Mouse (Mus musculus): ENCODE results near the gene Alg12. TPM values are rescaled to one million over a fixed set of nuclear protein-coding genes. Genes with fewer than 3 reads are reported as not detected.
"Not testable (repeated sequence)": the region's sequence is repeated elsewhere in the genome, so short reads cannot be mapped to it uniquely, and the experiment has no call there.

Alg12 gene
- polyA plus RNA-seq, 1 experiment from 2014 or later = 7.5 TPM

- Histone ChIP-seq H3K4me3 (replicated peaks) (no peak overlapping the region), H3K27me3 (no peaks in the 10 kb centered on the region), H3K9me3 (no peaks in the 10 kb centered on the region), H3K4me1 (replicated peaks) (no peaks in the 10 kb centered on the region), H3K4me2 (replicated peaks) (no peak overlapping the region), H3K36me3 (peaks cover 45% of the 10 kb centered on the region), H3K27ac (no peak overlapping the region), H3K9ac (replicated peaks) (0 out of 2 replicates have a peak overlapping the region, but pooled peaks have one; percentile 20)
- peak; percentile 28 for ATAC-seq
- 25% methylated on average over 9 of the region's 9 CpGs for WGBS
These were observed 9.1 kb upstream of the Alg12 start for GRCm38 (mm10) chr15:88827991-88828799.

DNA sequence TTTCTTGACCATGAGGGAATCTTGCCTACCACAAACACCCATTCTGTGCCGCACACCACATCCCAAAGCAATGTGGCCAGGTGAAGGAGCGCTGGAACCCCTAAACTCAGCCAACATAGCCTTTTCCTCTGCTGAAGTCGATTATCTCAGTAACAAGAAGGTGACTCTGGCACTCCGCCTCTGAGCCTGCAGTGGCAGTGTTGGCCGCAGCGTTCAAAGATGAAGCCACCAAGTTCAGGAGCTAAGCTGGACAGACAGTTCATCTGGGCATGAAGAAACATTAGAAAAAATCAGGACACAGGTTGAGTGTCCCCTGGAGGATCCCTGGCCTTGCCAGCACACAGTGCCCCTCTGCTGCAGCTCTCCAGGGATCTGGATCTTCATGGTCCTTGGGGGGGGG lies 8.3 kb upstream of the Alg12 start:
- ATAC-seq = no peak
- no peaks in the 10 kb centered on the region for H3K27me3 ChIP-seq
- H3K4me1 ChIP-seq (replicated peaks) = no peaks in the 10 kb centered on the region
- no peak overlapping the region for H3K4me3 ChIP-seq (replicated peaks)
- H3K9ac ChIP-seq (replicated peaks) = no peak overlapping the region
- H3K27ac ChIP-seq = no peak overlapping the region
- WGBS = 89% methylated on average over 6 of the region's 6 CpGs
- peaks cover 52% of the 10 kb centered on the region for H3K36me3 ChIP-seq
- H3K4me2 ChIP-seq (replicated peaks) = no peak overlapping the region
- no peaks in the 10 kb centered on the region for H3K9me3 ChIP-seq

DNA sequence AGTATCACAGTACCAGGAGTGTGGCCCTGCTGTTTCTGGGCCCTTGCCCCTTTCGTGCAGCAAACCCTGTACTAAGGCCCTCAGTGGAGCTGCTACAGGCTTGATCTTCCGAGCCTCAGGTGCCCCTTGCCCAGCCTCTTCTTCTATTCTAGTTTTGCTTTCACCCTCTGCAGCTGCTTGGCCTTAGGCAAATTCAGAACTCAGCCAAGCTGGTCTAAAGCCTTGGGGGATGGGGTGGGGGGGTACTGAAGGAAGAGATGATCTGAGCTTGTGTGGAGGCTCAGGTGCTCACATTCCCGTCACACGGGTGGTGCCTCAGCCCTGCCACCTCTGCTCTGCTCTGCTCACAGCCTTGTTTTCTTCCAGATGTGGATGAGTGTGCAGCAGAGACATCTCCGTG lies 4.3 kb upstream of the Alg12 start:
- Histone ChIP-seq H3K36me3 (peaks cover 62% of the 10 kb centered on the region), H3K27ac (no peak overlapping the region), H3K4me3 (replicated peaks) (no peak overlapping the region), H3K4me2 (replicated peaks) (no peak overlapping the region), H3K4me1 (replicated peaks) (peaks cover 24% of the 10 kb centered on the region), H3K9me3 (no peaks in the 10 kb centered on the region), H3K27me3 (no peaks in the 10 kb centered on the region), H3K9ac (replicated peaks) (no peak overlapping the region)
- ATAC-seq = no peak
- WGBS = 97% methylated on average over 5 of the region's 5 CpGs

DNA sequence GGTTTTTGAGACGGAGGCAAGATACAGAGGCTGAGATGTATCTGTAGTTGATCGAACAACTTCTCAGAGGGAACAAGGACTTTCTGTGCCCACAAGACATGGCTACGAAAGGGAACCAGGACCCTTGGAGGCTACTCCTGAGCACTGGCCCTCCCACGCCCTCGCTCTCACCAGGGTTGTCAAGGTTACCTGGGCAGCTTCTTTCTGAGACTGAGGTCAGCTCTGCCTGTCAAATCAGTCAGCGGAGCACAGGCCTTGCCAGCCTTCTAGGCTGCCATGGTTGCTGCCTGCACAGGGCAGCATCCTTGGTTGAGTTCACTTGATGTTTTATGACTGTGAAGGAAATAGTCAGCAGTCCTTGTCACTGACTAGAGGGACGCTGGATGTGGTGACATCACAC lies 3.4 kb upstream of the Alg12 start:
- WGBS = 93% methylated on average over 7 of the region's 7 CpGs
- ATAC-seq = no peak
- peaks cover 59% of the 10 kb centered on the region for H3K36me3 ChIP-seq

DNA sequence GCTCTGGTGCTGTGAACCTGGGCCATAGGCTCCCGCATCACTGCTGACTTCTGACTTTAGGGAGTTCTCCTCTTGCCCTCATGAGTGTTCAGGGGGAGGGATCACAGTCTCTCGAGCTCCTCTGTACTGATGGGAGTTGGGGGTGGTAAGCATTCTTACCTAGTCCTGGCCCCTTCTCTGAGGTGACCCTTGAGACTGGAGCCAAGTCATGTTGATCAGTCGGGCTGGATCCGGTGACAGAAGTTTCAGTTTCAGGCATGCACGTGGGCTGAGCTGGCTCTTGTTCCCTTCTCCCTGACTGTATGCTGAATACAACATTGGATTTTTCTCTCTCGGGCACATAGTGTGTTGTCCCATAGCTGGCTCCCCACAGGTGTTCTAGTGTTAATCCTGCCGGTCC lies 2.3 kb upstream of the Alg12 start:
- H3K36me3 ChIP-seq = peaks cover 49% of the 10 kb centered on the region
- WGBS = 86% methylated on average over 7 of the region's 7 CpGs
- H3K4me1 ChIP-seq (replicated peaks) = peaks cover 27% of the 10 kb centered on the region
- H3K9ac ChIP-seq (replicated peaks) = peak overlapping the region; percentile 83; the same call in 1 of the 2 replicates
- 0 out of 2 replicates have a peak overlapping the region, but pooled peaks have one; percentile 90 for H3K4me2 ChIP-seq (replicated peaks)
- no peak overlapping the region for H3K4me3 ChIP-seq (replicated peaks)
- no peaks in the 10 kb centered on the region for H3K9me3 ChIP-seq
- H3K27me3 ChIP-seq = no peaks in the 10 kb centered on the region
- ATAC-seq = no peak
- H3K27ac ChIP-seq = no peak overlapping the region

More for the DNA sequence above, 3.4 kb upstream of the Alg12 start:
- no peak overlapping the region for H3K4me2 ChIP-seq (replicated peaks)
- peaks cover 27% of the 10 kb centered on the region for H3K4me1 ChIP-seq (replicated peaks)
- no peaks in the 10 kb centered on the region for H3K27me3 ChIP-seq
- H3K9ac ChIP-seq (replicated peaks) = no peak overlapping the region
- no peaks in the 10 kb centered on the region for H3K9me3 ChIP-seq
- H3K27ac ChIP-seq = no peak overlapping the region
- H3K4me3 ChIP-seq (replicated peaks) = no peak overlapping the region

DNA sequence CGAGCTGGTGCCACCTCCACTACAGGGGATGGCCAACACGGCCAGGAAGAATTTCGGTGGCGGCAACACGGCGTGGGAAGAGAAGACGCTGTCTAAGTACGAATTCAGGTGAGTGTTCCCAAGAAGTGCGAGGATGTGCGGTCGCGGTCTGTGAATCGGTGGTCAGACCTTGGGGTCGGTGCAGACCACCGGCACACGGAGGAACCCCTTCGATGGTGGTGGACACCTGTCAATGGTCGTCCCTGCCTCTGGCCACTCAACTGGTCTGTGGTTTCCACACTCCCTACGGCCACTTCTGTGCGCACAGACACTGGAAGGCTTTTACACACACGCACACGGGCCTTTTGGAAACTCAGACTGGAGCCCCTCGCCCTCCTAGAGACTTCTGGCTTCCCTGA lies 787 bp upstream of the Alg12 start:
- peak overlapping the region; percentile 88 for H3K4me3 ChIP-seq (replicated peaks)
- H3K9ac ChIP-seq (replicated peaks) = peak overlapping the region; percentile 83
- peak overlapping the region; percentile 45 for H3K27ac ChIP-seq
- H3K9me3 ChIP-seq = no peaks in the 10 kb centered on the region
- 1% methylated on average over 23 of the region's 23 CpGs for WGBS
- 0 out of 2 replicates have a peak, but pooled peaks have one; percentile 0 for ATAC-seq
- peaks cover 49% of the 10 kb centered on the region for H3K36me3 ChIP-seq
- H3K4me2 ChIP-seq (replicated peaks) = peak overlapping the region; percentile 90
- no peaks in the 10 kb centered on the region for H3K27me3 ChIP-seq
- peaks cover 27% of the 10 kb centered on the region for H3K4me1 ChIP-seq (replicated peaks)

- H3K27ac ChIP-seq = no peak overlapping the region
- no peak for ATAC-seq
- no peaks in the 10 kb centered on the region for H3K9me3 ChIP-seq
- no peak overlapping the region for H3K9ac ChIP-seq (replicated peaks)
- WGBS = 89% methylated on average over 6 of the region's 6 CpGs
- peaks cover 50% of the 10 kb centered on the region for H3K36me3 ChIP-seq
- no peak overlapping the region for H3K4me2 ChIP-seq (replicated peaks)
- H3K4me1 ChIP-seq (replicated peaks) = peaks cover 11% of the 10 kb centered on the region
- H3K4me3 ChIP-seq (replicated peaks) = no peak overlapping the region
- no peaks in the 10 kb centered on the region for H3K27me3 ChIP-seq
These were observed 3.9 kb downstream of the Alg12 start for GRCm38 (mm10) chr15:88815196-88815700.

DNA sequence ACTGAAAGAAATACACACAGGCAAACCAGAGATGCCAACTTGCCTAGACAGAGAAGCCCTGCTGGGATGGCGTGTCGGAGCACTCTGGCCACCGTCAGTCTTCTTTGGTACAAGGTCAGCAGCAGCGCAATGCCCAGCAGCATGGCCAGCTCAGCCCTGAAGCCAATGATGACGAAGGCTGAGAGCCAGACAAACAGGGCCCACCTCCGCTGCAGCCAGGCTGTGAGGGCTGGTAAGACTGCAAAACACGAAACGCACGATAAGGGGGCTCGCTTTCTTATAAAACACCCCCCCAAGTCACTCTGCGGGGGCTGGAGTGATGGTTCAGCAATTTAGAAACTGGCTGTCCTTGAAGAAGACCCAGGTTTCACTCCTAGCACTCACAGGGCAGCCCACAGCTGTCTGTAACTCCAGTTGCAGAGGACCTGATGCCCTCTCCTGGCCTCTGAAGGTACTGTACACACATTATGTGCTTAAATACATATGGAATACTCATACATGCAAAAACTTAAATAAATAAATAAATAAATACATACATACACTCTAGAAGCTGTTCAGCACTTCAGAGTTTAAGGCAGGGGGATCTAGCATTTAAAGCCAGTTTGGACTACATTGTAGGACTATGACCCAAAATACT lies 4.6 kb downstream of the Alg12 start:
- WGBS = 98% methylated on average over 11 of the region's 11 CpGs
- no peak overlapping the region for H3K27ac ChIP-seq
- no peaks in the 10 kb centered on the region for H3K27me3 ChIP-seq
- peaks cover 55% of the 10 kb centered on the region for H3K36me3 ChIP-seq
- no peak overlapping the region for H3K9ac ChIP-seq (replicated peaks)
- H3K9me3 ChIP-seq = no peaks in the 10 kb centered on the region
- H3K4me1 ChIP-seq (replicated peaks) = peaks cover 7% of the 10 kb centered on the region
- no peak overlapping the region for H3K4me3 ChIP-seq (replicated peaks)
- ATAC-seq = no peak
- H3K4me2 ChIP-seq (replicated peaks) = no peak overlapping the region

DNA sequence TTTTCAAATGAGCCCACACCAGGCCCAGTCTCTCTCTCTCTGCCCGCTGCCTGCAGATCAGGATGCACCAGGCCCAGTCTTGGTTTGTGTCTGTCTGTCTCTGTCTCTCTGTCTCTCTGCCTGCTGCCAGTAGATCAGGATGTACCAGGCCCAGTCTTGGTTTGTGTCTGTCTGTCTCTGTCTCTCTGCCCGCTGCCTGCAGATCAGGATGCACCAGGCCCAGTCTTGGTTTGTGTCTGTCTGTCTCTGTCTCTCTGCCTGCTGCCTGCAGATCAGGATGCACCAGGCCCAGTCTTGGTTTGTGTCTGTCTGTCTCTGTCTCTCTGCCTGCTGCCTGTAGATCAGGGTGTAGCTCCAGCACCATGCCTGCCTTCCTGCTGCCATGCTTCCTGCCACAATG lies 5.2 kb downstream of the Alg12 start:
- H3K36me3 ChIP-seq = peaks cover 60% of the 10 kb centered on the region
- not testable (repeated sequence) for H3K9me3 ChIP-seq

DNA sequence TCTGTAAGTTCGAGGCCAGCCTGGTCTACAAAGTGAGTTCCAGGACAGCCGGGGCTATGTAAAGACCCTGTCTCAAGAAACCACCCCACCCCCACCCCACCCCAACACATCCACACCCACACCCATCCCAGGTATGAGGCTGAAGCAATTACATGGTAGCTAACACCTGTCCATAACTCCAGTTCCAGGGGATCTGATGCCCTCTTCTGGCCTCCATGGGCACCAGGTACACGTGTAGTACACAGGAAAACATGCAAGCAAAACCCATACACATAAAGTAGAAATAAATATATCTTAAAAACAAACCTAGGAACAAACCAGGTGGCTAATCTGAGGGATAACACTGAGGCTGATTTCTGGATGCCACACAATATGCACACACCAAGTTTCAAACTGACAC lies 5.9 kb downstream of the Alg12 start:
- H3K27me3 ChIP-seq = no peaks in the 10 kb centered on the region
- H3K4me2 ChIP-seq (replicated peaks) = no peak overlapping the region
- no peak for ATAC-seq
- H3K36me3 ChIP-seq = peaks cover 66% of the 10 kb centered on the region
- no peaks in the 10 kb centered on the region for H3K9me3 ChIP-seq
- 91% methylated on average over 3 of the region's 3 CpGs for WGBS
- no peak overlapping the region for H3K4me3 ChIP-seq (replicated peaks)
- H3K27ac ChIP-seq = no peak overlapping the region
- no peak overlapping the region for H3K9ac ChIP-seq (replicated peaks)
- peaks cover 2% of the 10 kb centered on the region for H3K4me1 ChIP-seq (replicated peaks)

More for the DNA sequence above, 5.2 kb downstream of the Alg12 start:
- not testable (repeated sequence) for ATAC-seq; H3K4me1 ChIP-seq (replicated peaks); H3K27ac ChIP-seq; H3K9ac ChIP-seq (replicated peaks); H3K4me3 ChIP-seq (replicated peaks); H3K4me2 ChIP-seq (replicated peaks); H3K27me3 ChIP-seq
- WGBS = 97% methylated on average over 2 of the region's 2 CpGs

GRCm38 (mm10) chr15:88810369-88810768 lies 8.7 kb downstream of the Alg12 start:
- no peak overlapping the region for H3K4me2 ChIP-seq (replicated peaks)
- ATAC-seq = no peak
- no peaks in the 10 kb centered on the region for H3K27me3 ChIP-seq
- H3K36me3 ChIP-seq = peaks cover 76% of the 10 kb centered on the region
- no peak overlapping the region for H3K9ac ChIP-seq (replicated peaks)
- no peaks in the 10 kb centered on the region for H3K4me1 ChIP-seq (replicated peaks)
- no peak overlapping the region for H3K27ac ChIP-seq
- no peak overlapping the region for H3K4me3 ChIP-seq (replicated peaks)
- no peaks in the 10 kb centered on the region for H3K9me3 ChIP-seq
- 96% methylated on average over 2 of the region's 2 CpGs for WGBS

- Histone ChIP-seq H3K9me3 (no peaks in the 10 kb centered on the region), H3K27me3 (no peaks in the 10 kb centered on the region), H3K4me1 (replicated peaks) (no peaks in the 10 kb centered on the region), H3K4me3 (replicated peaks) (no peak overlapping the region), H3K9ac (replicated peaks) (no peak overlapping the region), H3K4me2 (replicated peaks) (no peak overlapping the region), H3K27ac (no peak overlapping the region), H3K36me3 (peaks cover 77% of the 10 kb centered on the region)
- WGBS = 92% methylated on average over 8 of the region's 8 CpGs
- ATAC-seq = no peak
These were observed 11.0 kb downstream of the Alg12 start for GRCm38 (mm10) chr15:88808121-88808520.

Data from midbrain, embryonic 13.5 days (tissue).